Mouse (Mus musculus) G1E (cell line): Measurements from ENCODE around the gene Il20rb. TPM values are rescaled to one million over a fixed set of nuclear protein-coding genes. Genes with fewer than 3 reads are reported as not detected.

Source experiments
- ATAC-seq: 2 replicates; pipeline ENCODE4 v1.8.0; 2016; ENCODE audit warnings: mild to moderate bottlenecking; ENCODE audit not compliant: insufficient number of reproducible peaks, poor library complexity, low FRiP score, severe bottlenecking; ENCODE audit errors: extremely low read depth
- DNase-seq: peaks from one replicate; pipeline ENCODE4 v3.0.0; 2012; ENCODE audit warnings: low spot score
- H3K27me3 ChIP-seq: 2 replicates; pipeline ENCODE4 v1.6.1; 2012; ENCODE audit warnings: mild to moderate bottlenecking, low read length, inconsistent platforms; ENCODE audit not compliant: insufficient read depth
- H3K36me3 ChIP-seq: replicated peaks from 2 replicates; pipeline ENCODE3; 2012; ENCODE audit warnings: mild to moderate bottlenecking, inconsistent platforms
- H3K4me1 ChIP-seq: 2 replicates; pipeline ENCODE4 v1.6.1; 2012; ENCODE audit warnings: low read depth, low read length, inconsistent platforms, mixed read lengths; ENCODE audit not compliant: insufficient read depth
- H3K4me3 ChIP-seq: 2 replicates; pipeline ENCODE4 v1.5.1; 2012; ENCODE audit warnings: low read depth, mild to moderate bottlenecking, inconsistent platforms, low read length, moderate library complexity, mixed read lengths
- H3K9me3 ChIP-seq: replicated peaks from 2 replicates; pipeline ENCODE4 v1.6.1; 2012; ENCODE audit warnings: inconsistent platforms
- CTCF ChIP-seq: IDR thresholded peaks from 2 replicates; pipeline ENCODE4 v1.5.1; 2012; ENCODE audit warnings: low read depth, low read length, inconsistent platforms, mixed read lengths
- GATA1 ChIP-seq: IDR thresholded peaks from 2 replicates; pipeline ENCODE4 v1.6.1; 2012; ENCODE audit warnings: borderline replicate concordance, low read length, inconsistent platforms, mixed read lengths
- GATA2 ChIP-seq: IDR thresholded peaks from 2 replicates; pipeline ENCODE4 v1.6.1; 2012; ENCODE audit warnings: low read depth, low read length, inconsistent platforms, borderline replicate concordance
- POLR2AphosphoS5 ChIP-seq: IDR thresholded peaks from 2 replicates; pipeline ENCODE4 v1.6.1; 2012; ENCODE audit warnings: low read depth, low read length, inconsistent platforms; ENCODE audit not compliant: insufficient replicate concordance
- TAL1 ChIP-seq: conservative IDR thresholded peaks from 2 replicates; pipeline ENCODE4 v1.6.1; 2012; ENCODE audit warnings: low read depth, low read length, inconsistent platforms, mixed read lengths
- polyA plus RNA-seq: library from polyadenylated mRNA; stranded (reverse); fragments of >175 nt; gene quantifications from 2 replicates; pipeline ENCODE4 v1.2.3, GENCODE M21; 2012
- total RNA-seq, 2 experiments: library from RNA; stranded (forward) in 1 of 2; stranded (reverse) in 1 of 2; fragments of 200-1000 nt in 1 of 2; fragments of >200 nt in 1 of 2; fragmentation: Nextera tagmentation in 1 of 2; gene quantifications; 2 replicates each; pipeline ENCODE4 v1.2.3; 2014 to 2017

Il20rb gene
- total and polyA plus RNA-seq, 3 experiments, result 0.20 to 1.1 (median 0.71) TPM

GRCm38 (mm10) chr9:100473361-100473760, 13.2 kb downstream of the Il20rb start:
- TF ChIP-seq GATA1 (no peak), GATA2 (no peak), POLR2AphosphoS5 (no peak), CTCF (no peak), TAL1 (no peak)
- DNase-seq (no peak), ATAC-seq (no peak)
- H3K27me3 ChIP-seq, result no peaks in the 10 kb centered on the region
- peaks cover 50% of the 10 kb centered on the region for H3K36me3 ChIP-seq
- H3K4me1 ChIP-seq, result no peaks in the 10 kb centered on the region
- H3K4me3 ChIP-seq, result no peak overlapping the region
- 0 out of 2 replicates have a peak, but pooled peaks cover 3% of the 10 kb centered on the region for H3K9me3 ChIP-seq

DNA sequence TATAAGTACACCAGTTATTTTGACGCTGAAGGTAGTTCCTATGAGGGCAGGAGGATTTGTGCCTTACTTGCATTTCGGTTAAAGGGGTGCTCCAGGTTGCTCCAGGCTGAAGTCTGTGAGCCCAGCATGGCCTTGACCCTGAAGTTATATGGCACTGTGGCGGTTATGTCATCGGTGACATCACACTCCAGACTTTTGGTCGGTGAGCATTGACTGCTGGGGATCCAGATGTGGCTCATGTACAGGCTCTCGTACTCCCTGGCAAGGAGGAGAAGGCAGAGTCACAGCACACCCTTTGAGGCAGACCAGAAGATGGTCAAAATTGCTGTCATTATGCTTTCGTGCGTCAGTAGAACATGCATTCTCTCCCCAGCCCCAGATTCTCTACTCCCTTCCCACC, 13.7 kb downstream of the Il20rb start:
- Histone ChIP-seq H3K36me3 (peaks cover 50% of the 10 kb centered on the region), H3K4me3 (no peak overlapping the region), H3K4me1 (no peaks in the 10 kb centered on the region), H3K27me3 (no peaks in the 10 kb centered on the region), H3K9me3 (0 out of 2 replicates have a peak, but pooled peaks cover 3% of the 10 kb centered on the region)
- ATAC-seq (no peak), DNase-seq (no peak)
- TF ChIP-seq GATA2 (no peak), GATA1 (no peak)

- no peak overlapping the region for H3K4me3 ChIP-seq
- peaks cover 64% of the 10 kb centered on the region for H3K36me3 ChIP-seq
- DNase-seq (no peak), ATAC-seq (no peak)
- H3K9me3 ChIP-seq, result no peaks in the 10 kb centered on the region
- H3K4me1 ChIP-seq, result no peaks in the 10 kb centered on the region
- no peaks in the 10 kb centered on the region for H3K27me3 ChIP-seq
- TF ChIP-seq TAL1, result no peak
- TF ChIP-seq GATA2, result no peak
- no peak for TF ChIP-seq POLR2AphosphoS5
- no peak for TF ChIP-seq GATA1
- no peak for TF ChIP-seq CTCF
These were observed 15.0 kb downstream of the Il20rb start for GRCm38 (mm10) chr9:100471605-100471953.

DNA sequence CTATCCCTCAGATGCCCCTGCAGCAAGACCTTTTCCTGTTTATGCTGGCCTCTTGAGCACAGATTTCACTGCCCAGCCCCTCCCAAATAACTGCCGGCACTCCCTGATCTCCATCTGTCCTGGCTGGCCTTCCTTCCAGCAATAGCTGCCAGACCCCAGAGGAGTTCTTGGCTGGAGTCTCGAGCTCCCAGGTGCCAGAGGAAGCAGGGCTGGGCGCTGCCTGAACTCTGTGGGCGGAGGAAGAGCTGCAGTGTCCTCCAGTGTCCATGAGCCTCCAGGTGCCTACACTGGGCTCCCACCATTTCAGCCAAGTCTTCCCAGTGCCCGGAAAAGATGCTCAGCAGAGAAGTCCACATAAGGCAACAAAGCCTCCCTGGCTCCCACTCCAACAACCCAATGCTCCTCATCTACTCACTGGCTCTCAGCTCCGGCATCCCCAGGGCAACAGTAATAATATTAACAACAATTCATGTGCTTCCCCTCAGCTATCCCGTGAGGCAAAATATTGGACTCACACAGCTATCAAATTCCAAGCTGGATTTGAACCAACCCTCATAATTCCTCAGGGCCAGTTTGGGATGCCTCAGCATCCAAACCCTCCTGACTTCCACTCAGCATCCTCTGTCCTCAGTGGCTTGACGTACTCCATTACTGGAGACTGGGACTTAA, 15.5 kb downstream of the Il20rb start:
- H3K9me3 ChIP-seq, result no peaks in the 10 kb centered on the region
- DNase-seq, result no peak
- peaks cover 68% of the 10 kb centered on the region for H3K36me3 ChIP-seq
- no peaks in the 10 kb centered on the region for H3K27me3 ChIP-seq
- no peak for ATAC-seq
- no peaks in the 10 kb centered on the region for H3K4me1 ChIP-seq
- no peak overlapping the region for H3K4me3 ChIP-seq
- TF ChIP-seq TAL1 (no peak), GATA1 (no peak)

GRCm38 (mm10) chr9:100470228-100470627, 16.4 kb downstream of the Il20rb start:
- Histone ChIP-seq H3K36me3 (peaks cover 76% of the 10 kb centered on the region), H3K4me1 (no peaks in the 10 kb centered on the region), H3K9me3 (no peaks in the 10 kb centered on the region), H3K27me3 (no peaks in the 10 kb centered on the region), H3K4me3 (no peak overlapping the region)
- TF ChIP-seq POLR2AphosphoS5 (no peak), CTCF (no peak), TAL1 (no peak), GATA1 (no peak), GATA2 (no peak)
- no peak for DNase-seq
- no peak for ATAC-seq

- no peak for DNase-seq
- H3K4me1 ChIP-seq, result no peaks in the 10 kb centered on the region
- no peak for ATAC-seq
- no peak for TF ChIP-seq POLR2AphosphoS5
- no peak for TF ChIP-seq CTCF
- TF ChIP-seq TAL1, result no peak
- no peak for TF ChIP-seq GATA1
- TF ChIP-seq GATA2, result no peak
- no peaks in the 10 kb centered on the region for H3K27me3 ChIP-seq
- H3K36me3 ChIP-seq, result peaks cover 76% of the 10 kb centered on the region
- H3K9me3 ChIP-seq, result no peaks in the 10 kb centered on the region
- H3K4me3 ChIP-seq, result no peak overlapping the region
These were observed 16.9 kb downstream of the Il20rb start for GRCm38 (mm10) chr9:100469681-100470080.
